Mouse (Mus musculus): ENCODE results near the gene Jaml.

Jaml gene

DNA sequence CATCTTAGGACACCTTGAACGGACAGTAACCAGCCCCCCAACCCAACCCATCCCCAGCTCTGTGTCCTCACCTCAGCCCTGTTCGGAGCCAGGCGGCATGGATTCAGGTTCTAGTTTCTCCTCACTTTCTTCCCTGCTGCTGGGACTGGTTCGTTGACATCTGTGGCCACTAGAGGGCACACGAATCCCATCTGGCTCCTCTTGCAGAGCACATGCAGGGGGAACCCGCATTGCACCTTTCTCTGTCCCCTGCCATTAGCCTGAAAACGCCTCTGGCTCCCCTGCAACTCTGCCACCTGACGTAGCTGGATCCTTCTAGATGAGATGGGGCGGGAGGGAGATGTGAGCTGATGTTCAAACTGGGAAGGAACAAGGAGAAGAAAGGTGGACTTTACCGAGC is 42.8 kb downstream of the Jaml start:
- H3K27me3 ChIP-seq (ENCODE audit: control insufficient read depth, insufficient read depth, low read length, poor library complexity, severe bottlenecking): no peaks in the 10 kb centered on the region
- no peaks in the 10 kb centered on the region for H3K36me3 ChIP-seq (ENCODE audit: control insufficient read depth, insufficient read depth, low read length, poor library complexity, severe bottlenecking)
- peak; percentile 93 for DNase-seq (ENCODE audit: low read depth, low spot score)

DNA sequence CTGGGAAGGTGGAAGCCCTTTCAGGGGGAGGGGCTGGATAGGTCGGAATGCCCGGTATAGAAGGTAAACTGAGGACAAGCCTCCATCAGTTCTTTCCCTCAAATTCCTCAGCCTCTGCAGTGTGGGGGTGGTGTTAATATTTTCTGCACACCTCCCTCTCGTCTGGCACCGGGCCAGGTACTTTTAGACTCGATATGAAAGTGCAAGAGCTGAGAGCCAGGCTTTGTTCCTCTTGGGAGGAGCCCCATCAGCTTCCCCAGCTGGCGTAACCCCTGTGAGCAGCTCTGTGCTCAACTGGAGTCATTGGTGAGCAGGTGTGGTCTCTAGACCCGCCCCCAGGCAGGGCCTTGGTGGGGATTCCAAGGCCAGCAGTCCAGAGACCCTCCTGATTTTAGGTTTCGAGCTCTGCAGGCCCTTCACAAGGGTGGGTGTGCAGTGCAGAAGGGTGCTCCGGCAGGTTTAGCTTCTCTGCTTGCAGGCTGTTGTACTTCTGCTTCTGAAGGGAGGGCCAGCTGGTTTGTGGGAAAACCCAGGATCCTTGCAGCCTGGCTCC is 43.3 kb downstream of the Jaml start:
- DNase-seq (ENCODE audit: low read depth, low spot score): peak; percentile 93
- Histone ChIP-seq H3K36me3 (ENCODE audit: control insufficient read depth, insufficient read depth, low read length, poor library complexity, severe bottlenecking) (no peaks in the 10 kb centered on the region), H3K27me3 (ENCODE audit: control insufficient read depth, insufficient read depth, low read length, poor library complexity, severe bottlenecking) (no peaks in the 10 kb centered on the region)

DNA sequence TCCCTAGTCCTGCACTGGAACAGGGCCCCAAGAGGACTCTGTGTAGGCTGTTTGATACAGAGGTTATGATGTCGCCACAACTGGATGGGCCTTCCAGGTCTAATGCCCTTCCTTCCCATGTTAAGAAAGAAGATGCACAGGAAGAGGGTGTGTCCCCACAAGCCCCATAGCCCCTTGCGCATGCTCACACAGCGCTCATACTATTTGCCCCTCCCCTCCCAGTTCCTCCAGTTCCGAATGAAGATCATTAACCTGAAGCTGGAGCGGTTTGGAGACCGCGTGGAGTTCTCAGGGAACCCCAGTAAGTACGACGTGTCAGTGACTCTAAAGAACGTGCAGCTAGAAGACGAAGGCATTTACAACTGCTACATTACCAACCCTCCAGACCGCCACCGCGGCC is 46.2 kb downstream of the Jaml start:
- H3K36me3 ChIP-seq (ENCODE audit: control insufficient read depth, insufficient read depth, low read length, poor library complexity, severe bottlenecking): no peaks in the 10 kb centered on the region
- H3K27me3 ChIP-seq (ENCODE audit: control insufficient read depth, insufficient read depth, low read length, poor library complexity, severe bottlenecking): no peaks in the 10 kb centered on the region
- DNase-seq (ENCODE audit: low read depth, low spot score): no peak

DNA sequence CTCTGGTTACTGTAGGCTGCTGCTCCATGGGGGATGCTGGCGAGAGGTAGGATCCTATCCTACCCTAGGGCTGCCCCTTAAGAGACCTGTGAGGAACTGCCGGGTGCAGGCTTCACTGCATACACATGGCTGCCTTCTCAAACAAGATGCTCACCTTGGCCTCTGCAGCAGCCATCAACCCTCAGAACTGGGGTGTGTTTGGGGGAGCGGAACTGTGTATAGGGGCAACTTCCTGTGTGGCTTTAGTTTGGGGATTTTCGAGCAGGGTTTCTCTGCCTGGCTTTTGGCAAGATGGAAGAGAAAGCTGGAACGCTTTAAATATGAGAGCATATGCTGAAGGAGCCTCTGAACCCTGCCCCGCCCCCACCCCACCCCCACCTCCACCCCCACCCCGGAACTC is 48.0 kb downstream of the Jaml start:
- peak; percentile 57 for DNase-seq (ENCODE audit: low read depth, low spot score)
- H3K27me3 ChIP-seq (ENCODE audit: control insufficient read depth, insufficient read depth, low read length, poor library complexity, severe bottlenecking): no peaks in the 10 kb centered on the region
- H3K36me3 ChIP-seq (ENCODE audit: control insufficient read depth, insufficient read depth, low read length, poor library complexity, severe bottlenecking): no peaks in the 10 kb centered on the region

DNA sequence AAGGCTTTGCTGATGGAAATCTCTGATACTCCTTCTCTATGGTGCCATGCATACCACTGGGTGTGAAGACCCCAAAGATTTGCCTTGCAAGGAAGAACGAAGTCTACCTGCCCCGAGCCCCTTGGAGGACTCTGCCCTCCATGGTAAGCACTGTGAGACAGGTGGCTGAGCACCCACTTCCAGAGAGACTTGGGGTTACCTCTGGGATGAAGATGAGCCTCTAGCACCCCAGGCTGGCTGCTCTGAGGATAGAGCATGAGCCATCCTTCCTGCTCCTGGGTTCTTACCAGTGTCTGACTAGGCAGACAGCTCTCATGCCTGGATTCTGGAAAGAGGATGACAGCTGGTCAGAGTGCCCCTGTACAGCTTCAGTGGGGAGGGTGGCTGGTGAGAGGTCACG is 51.1 kb downstream of the Jaml start:
- H3K27me3 ChIP-seq (ENCODE audit: control insufficient read depth, insufficient read depth, low read length, poor library complexity, severe bottlenecking): no peaks in the 10 kb centered on the region
- no peak for DNase-seq (ENCODE audit: low read depth, low spot score)

DNA sequence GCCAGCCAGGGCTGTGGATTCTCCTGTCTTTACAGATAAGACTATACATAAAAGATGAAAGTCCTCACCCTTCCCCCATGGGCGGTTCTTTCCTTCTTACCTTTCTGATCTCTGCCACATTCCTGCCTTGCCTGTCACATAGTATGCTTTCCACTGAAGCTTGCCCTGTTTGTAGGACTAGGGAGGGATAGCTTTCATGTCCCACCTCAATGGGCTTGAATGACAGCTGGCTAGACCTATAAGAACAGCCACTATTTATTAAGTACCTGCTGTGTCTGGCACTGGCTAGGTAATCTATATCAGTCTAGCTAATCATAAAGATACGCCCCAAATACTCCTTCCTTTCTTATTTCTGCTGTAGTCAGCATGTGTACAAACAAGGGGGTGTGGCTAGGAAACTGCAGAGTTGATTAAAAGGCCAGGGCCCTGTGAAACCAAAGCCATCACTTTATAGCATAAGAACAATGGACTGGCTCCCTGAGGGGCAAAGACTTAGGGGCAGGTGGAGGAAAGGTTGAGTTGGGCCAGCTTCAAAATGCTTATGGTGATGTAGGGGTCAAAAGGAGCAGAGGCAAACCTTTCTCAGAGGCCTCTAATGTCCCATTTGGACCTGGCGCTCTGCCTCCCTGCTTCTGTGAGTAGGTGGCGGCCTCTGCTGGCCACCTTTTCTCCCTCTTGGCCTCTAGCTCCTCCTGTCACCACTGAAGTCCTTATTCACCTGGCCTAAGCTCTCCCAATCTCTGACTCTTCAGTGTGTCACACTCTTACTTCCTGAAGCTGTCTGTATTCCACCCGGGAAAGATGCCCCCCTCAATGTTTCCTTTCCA is 54.7 kb downstream of the Jaml start:
- DNase-seq (ENCODE audit: low read depth, low spot score): peak; percentile 87
- Histone ChIP-seq H3K36me3 (ENCODE audit: control insufficient read depth, insufficient read depth, low read length, poor library complexity, severe bottlenecking) (no peaks in the 10 kb centered on the region), H3K27me3 (ENCODE audit: control insufficient read depth, insufficient read depth, low read length, poor library complexity, severe bottlenecking) (no peaks in the 10 kb centered on the region)

More for the DNA sequence above, 51.1 kb downstream of the Jaml start:
- H3K36me3 ChIP-seq (ENCODE audit: control insufficient read depth, insufficient read depth, low read length, poor library complexity, severe bottlenecking): no peaks in the 10 kb centered on the region

DNA sequence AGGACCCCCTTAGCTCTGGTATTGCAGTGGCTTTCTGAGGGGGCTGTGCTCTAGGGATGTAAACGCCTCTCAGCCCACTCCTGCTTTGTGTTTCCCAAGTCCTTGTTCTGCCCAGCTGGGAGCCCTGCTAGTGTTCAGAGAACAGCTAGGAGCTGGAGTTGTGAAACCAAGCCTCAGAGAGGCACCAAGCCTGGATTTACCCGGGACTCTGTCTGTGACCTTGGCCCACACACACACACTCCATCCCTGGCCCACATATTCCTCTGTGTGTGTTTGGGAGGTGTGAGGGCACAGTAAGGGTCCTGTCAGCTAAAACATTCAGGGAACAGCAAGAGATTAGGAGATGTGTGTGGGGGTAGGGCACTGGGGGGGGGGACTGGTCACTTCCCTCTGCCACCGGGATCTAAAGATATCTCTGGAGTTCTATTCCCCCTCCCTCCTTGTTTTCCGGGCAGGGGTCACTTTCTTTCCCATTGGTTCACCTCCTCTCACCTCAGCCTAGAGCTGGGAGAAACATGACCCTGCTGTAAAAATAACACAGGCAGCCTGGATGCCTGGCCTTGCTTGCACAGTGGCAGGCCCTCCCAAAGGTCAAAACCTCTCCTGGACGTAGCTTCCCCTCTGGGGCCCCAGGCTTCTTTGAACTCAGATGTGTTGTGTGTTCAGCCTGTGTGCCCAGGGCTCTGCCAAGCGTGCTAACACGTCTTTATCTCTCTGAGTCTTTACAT is 57.6 kb downstream of the Jaml start:
- no peaks in the 10 kb centered on the region; the same call in 1 of the 2 replicates for H3K27me3 ChIP-seq (ENCODE audit: control insufficient read depth, insufficient read depth, low read length, poor library complexity, severe bottlenecking)
- no peak for DNase-seq (ENCODE audit: low read depth, low spot score)
- H3K36me3 ChIP-seq (ENCODE audit: control insufficient read depth, insufficient read depth, low read length, poor library complexity, severe bottlenecking): 0 out of 2 replicates have a peak, but pooled peaks cover 1% of the 10 kb centered on the region

DNA sequence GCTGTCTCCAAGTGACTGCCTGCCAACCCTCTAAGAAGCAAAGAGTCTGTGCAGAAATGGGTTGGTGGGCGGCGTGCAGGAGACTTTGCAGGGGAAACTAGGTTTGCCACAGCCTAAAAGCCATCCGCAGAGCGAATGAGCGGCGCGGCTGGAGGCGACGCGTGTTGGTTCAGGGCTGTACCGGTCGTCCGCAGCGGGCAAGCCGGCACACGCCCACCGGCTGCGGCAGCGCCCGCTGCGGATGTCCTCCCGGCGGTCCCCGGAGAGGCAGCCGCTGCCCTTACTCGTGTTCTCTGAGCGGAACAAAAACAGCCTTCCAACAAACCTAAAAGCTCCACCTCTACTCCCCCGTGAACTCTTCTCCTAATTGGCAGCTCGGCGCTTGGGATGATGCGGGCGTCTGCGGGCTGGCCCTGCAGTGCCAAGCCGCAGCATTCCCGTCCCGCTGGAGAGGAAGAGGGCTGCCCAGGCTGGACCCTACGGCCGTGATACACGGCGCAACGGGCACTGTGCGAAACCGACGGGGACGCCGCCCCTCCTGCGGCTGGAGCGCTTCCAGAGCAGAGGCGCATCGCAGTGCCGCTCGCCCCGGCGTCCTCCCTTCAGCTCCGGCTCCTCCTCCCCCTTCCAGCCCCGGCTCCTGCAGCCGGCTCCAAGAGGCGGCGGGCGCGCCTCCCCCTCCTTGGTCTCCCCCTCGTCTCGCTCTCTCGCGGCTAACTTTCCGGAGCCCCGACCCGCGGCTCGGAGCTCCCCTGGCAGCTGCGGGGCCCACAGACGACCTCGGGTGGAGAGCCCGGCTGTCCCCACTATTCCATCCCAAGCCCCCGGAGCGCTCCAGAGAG is 59.4 kb downstream of the Jaml start, which contains the start of gene Scn4b:
Gene Scn4b (plus strand): TSS at position 205 of the 842 bp plus-strand sequence.
- Histone ChIP-seq H3K27me3 (ENCODE audit: control insufficient read depth, insufficient read depth, low read length, poor library complexity, severe bottlenecking) (no peaks in the 10 kb centered on the region; the same call in 1 of the 2 replicates), H3K36me3 (ENCODE audit: control insufficient read depth, insufficient read depth, low read length, poor library complexity, severe bottlenecking) (0 out of 2 replicates have a peak, but pooled peaks cover 1% of the 10 kb centered on the region)
- peak; percentile 50 for DNase-seq (ENCODE audit: low read depth, low spot score)

DNA sequence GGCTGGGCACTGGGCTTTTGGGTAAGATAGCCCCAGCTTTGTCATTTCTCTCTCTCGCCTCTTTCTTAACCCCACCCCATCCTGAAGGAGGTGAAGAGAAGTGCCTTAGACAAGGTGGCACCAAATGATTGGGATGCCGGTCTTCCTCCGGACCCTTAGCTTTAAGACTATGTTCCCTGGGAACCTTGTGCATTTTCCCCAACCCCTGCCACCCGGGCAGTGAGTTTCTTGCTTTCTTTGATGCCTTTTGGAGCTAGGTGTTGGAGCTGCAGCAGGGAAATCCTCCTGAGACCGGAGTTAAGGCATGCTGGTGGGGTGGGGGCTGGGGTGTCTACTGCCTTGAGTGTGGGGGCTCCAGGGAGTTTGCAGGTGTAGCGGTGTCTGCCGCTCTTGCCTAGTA is 60.1 kb downstream of the Jaml start:
- DNase-seq (ENCODE audit: low read depth, low spot score): no peak
- Histone ChIP-seq H3K36me3 (ENCODE audit: control insufficient read depth, insufficient read depth, low read length, poor library complexity, severe bottlenecking) (0 out of 2 replicates have a peak, but pooled peaks cover 1% of the 10 kb centered on the region), H3K27me3 (ENCODE audit: control insufficient read depth, insufficient read depth, low read length, poor library complexity, severe bottlenecking) (no peaks in the 10 kb centered on the region; the same call in 1 of the 2 replicates)

DNA sequence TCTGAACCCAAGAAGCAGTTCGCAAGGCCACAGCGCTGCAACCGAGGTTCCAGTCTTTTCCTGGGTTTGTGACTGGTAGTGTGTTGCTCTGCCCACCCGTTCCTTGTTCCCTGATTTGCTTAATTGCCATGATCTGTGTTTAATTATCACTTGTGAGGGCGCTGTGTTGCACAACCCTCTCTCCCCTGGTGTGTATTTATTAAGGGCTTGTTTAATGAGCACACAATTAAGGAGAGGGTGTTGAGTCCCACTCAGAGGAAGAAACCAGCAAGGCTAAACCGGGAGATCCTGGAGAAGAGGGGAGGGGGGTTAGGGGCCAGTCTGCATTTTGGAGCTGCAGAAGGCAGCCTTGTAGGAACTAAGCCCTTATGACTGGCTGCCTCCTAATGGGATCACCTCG is 62.0 kb downstream of the Jaml start:
- DNase-seq (ENCODE audit: low read depth, low spot score): no peak
- H3K36me3 ChIP-seq (ENCODE audit: control insufficient read depth, insufficient read depth, low read length, poor library complexity, severe bottlenecking): 0 out of 2 replicates have a peak, but pooled peaks cover 1% of the 10 kb centered on the region
- no peaks in the 10 kb centered on the region; the same call in 1 of the 2 replicates for H3K27me3 ChIP-seq (ENCODE audit: control insufficient read depth, insufficient read depth, low read length, poor library complexity, severe bottlenecking)

DNA sequence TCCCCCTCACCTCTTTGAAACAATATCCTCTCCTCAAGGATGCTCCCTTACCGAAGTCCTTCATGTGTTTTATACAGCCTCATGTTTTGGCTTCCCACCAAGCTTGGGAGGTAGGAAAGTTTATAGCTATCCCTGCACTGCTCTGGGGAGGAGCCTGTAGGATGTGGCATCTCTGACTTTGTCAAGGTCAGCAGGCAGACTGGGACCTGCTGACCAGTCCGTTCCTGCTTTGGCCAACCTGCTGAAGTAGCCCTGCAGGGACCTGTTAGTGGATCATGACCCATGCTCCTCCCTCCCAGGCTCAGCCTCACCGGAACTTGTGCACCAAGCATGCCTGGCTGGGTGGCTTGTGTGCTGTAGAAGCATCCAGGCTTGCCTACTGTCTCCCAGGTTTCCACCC is 63.7 kb downstream of the Jaml start:
- Histone ChIP-seq H3K36me3 (ENCODE audit: control insufficient read depth, insufficient read depth, low read length, poor library complexity, severe bottlenecking) (0 out of 2 replicates have a peak, but pooled peaks cover 1% of the 10 kb centered on the region), H3K27me3 (ENCODE audit: control insufficient read depth, insufficient read depth, low read length, poor library complexity, severe bottlenecking) (no peaks in the 10 kb centered on the region; the same call in 1 of the 2 replicates)
- DNase-seq (ENCODE audit: low read depth, low spot score): no peak

DNA sequence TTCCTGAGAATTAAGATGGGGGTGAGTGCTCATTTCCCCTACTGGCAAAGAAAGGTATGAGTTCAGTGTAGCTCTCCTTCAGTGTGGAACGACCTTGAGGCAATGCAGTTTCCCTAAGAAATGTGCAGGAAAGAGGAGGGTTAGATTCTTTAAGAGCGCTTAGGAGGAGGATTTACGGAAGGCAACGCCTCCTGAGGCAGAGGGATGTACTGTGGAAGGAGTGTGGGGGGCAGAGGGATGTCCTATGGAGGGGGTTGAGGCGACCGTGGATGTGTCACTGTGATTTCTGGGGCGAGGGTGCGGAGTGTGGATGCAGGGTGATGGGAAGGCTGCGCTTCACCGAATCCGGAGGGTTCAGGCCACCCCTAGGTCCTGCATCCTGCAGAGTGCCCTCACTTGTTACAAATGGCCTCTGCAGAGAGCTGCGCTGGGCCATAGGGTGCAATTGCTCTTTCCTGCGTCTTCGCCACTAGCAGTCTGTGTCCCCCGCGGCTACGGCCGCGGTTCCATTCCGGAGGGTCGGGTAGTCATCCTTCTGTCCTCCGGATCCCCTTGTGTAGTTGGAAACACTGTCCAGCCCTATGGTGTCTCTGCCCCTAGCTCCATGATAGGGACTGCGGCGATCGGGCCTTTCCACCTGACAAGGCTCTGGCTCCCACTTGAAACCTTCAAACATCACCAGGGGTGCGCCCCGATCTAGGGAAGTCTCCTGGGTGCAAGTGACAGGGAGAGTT is 66.7 kb downstream of the Jaml start:
- Histone ChIP-seq H3K36me3 (ENCODE audit: control insufficient read depth, insufficient read depth, low read length, poor library complexity, severe bottlenecking) (no peaks in the 10 kb centered on the region), H3K27me3 (ENCODE audit: control insufficient read depth, insufficient read depth, low read length, poor library complexity, severe bottlenecking) (no peaks in the 10 kb centered on the region)
- no peak for DNase-seq (ENCODE audit: low read depth, low spot score)

DNA sequence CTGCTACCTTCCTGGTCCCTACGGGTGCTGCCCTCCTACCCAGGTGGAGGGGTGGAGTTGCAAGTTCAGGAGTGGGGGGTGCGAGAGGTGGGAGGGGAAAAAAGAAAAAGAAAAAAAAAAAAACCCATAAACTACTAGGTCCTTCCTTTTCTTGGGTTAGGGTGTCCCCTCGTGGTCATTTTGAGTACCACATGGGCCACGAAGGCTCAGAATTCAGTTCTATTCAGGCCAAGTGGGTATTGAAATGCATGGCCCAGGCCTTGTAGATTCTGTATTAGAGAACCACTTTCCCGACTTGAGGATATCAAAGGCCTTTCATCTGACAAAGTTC is 67.2 kb downstream of the Jaml start:
- DNase-seq (ENCODE audit: low read depth, low spot score): peak; percentile 83
- no peaks in the 10 kb centered on the region for H3K27me3 ChIP-seq (ENCODE audit: control insufficient read depth, insufficient read depth, low read length, poor library complexity, severe bottlenecking)
- no peaks in the 10 kb centered on the region for H3K36me3 ChIP-seq (ENCODE audit: control insufficient read depth, insufficient read depth, low read length, poor library complexity, severe bottlenecking)

DNA sequence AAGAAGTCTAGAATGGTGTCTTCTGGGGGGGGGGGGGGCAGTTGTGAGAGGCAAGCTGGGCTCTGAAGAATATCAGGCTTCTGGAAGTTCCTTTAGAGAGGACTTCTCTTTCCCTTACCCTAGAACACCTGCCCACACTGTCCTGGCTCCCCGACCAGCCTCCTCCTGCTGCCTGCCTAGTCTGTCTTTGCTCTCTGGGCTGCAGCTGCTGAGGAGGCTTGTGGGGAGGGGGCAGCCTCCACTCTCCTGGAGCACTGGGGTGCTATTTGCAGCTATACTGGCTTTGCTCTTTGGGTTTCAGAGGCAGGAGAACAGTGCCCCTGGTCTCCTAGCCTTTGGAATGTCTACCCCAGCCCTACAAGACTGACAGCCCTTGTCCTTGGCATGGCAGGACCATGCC is 72.0 kb downstream of the Jaml start:
- Histone ChIP-seq H3K27me3 (ENCODE audit: control insufficient read depth, insufficient read depth, low read length, poor library complexity, severe bottlenecking) (no peaks in the 10 kb centered on the region), H3K36me3 (ENCODE audit: control insufficient read depth, insufficient read depth, low read length, poor library complexity, severe bottlenecking) (no peaks in the 10 kb centered on the region)
- DNase-seq (ENCODE audit: low read depth, low spot score): no peak

All from splenic B cell, adult 2 months (primary cell).